Mouse (Mus musculus) hindbrain, embryonic 16.5 days (tissue): ENCODE measurements around the gene Fos. TPM values are rescaled to one million over a fixed set of nuclear protein-coding genes. Genes with fewer than 3 reads are reported as not detected.
A peak's percentile ranks its signal among the peaks of the same experiment; 100 is the strongest.

Source experiments
- ATAC-seq: fragments of 200-750 bp; cut with Nextera tagmentation; 2 replicates; pipeline ENCODE4 v1.8.0; 2017; ENCODE audit warnings: moderate TSS enrichment, moderate library complexity
- H3K27ac ChIP-seq: fragments of 300-500 bp; sonication (generic); 2 replicates; pipeline ENCODE4 v1.5.1; 2014; ENCODE audit warnings: low read depth, mild to moderate bottlenecking, control low read depth, low read length, moderate library complexity
- H3K27me3 ChIP-seq: fragments of 300-500 bp; sonication (generic); replicated peaks from 2 replicates; pipeline ENCODE4 v1.6.1; 2014; ENCODE audit warnings: low read length; ENCODE audit not compliant: control insufficient read depth, insufficient read depth
- H3K36me3 ChIP-seq: fragments of 300-500 bp; sonication (generic); 2 replicates; pipeline ENCODE4 v1.6.1; 2014; ENCODE audit warnings: mild to moderate bottlenecking, low read length, moderate library complexity, mixed read lengths; ENCODE audit not compliant: control insufficient read depth, insufficient read depth
- H3K4me1 ChIP-seq: fragments of 300-500 bp; sonication (generic); 2 replicates; pipeline ENCODE4 v1.6.1; 2014; ENCODE audit warnings: low read depth, low read length; ENCODE audit not compliant: control insufficient read depth, insufficient read depth
- H3K4me2 ChIP-seq: fragments of 300-500 bp; sonication (generic); 2 replicates; pipeline ENCODE4 v1.6.1; 2014; ENCODE audit warnings: mild to moderate bottlenecking, low read length, control low read depth, moderate library complexity
- H3K4me3 ChIP-seq: fragments of 300-500 bp; sonication (generic); 2 replicates; pipeline ENCODE4 v1.5.1; 2014; ENCODE audit warnings: mild to moderate bottlenecking, low read length, control low read depth, moderate library complexity
- H3K9ac ChIP-seq: fragments of 300-500 bp; sonication (generic); 2 replicates; pipeline ENCODE4 v1.6.1; 2014; ENCODE audit warnings: low read depth, mild to moderate bottlenecking, control low read depth, low read length, moderate library complexity
- H3K9me3 ChIP-seq: fragments of 300-500 bp; sonication (generic); 2 replicates; pipeline ENCODE4 v1.6.1; 2014; ENCODE audit warnings: mild to moderate bottlenecking, low read length, moderate library complexity; ENCODE audit not compliant: control insufficient read depth
- WGBS: fragments of 180-500 bp; shearing (Covaris S2); extraction: QIAGEN DNeasy Blood & Tissue Kit; methylation state at CpG from one replicate; pipeline ENCODE4 v1.1.7; 2014; 5-methylcytosine and 5-hydroxymethylcytosine counted together
- polyA plus RNA-seq: library from polyadenylated mRNA; unstranded; fragments of >200 nt; fragmentation: Nextera tagmentation; extraction: Ambion mirVana; gene quantifications from 2 replicates; pipeline ENCODE4 v1.2.1, GENCODE M21; 2015

Gene Fos
- 3.9 and 4.3 TPM in 2 replicates for polyA plus RNA-seq

- Histone ChIP-seq H3K4me1 (peaks cover 25% of the 10 kb centered on the region), H3K4me3 (peak within 1 kb of the TSS; percentile 42), H3K36me3 (no peaks in the 10 kb centered on the region), H3K9ac (peak within 1 kb of the TSS; percentile 71), H3K27me3 (peaks cover 11% of the 10 kb centered on the region), H3K27ac (peak within 1 kb of the TSS; percentile 32), H3K9me3 (no peaks in the 10 kb centered on the region), H3K4me2 (peak within 1 kb of the TSS; percentile 96)
- under 1% methylated on average over 56 of the region's 56 CpGs for WGBS
- ATAC-seq: peak; percentile 93
Measured at GRCm38 (mm10) chr12:85473481-85474297, at the start of gene Fos. Gene Fos (plus strand): TSS chr12:85473890.

- H3K36me3 ChIP-seq: no peaks in the 10 kb centered on the region
- no peak overlapping the region for H3K4me2 ChIP-seq
- no peak for ATAC-seq
- WGBS: 94% methylated on average over 11 of the region's 11 CpGs
- no peaks in the 10 kb centered on the region for H3K27me3 ChIP-seq
- no peak overlapping the region for H3K9ac ChIP-seq
- H3K4me3 ChIP-seq: no peak overlapping the region
- H3K4me1 ChIP-seq: no peaks in the 10 kb centered on the region
- H3K27ac ChIP-seq: no peak overlapping the region
- H3K9me3 ChIP-seq: no peaks in the 10 kb centered on the region
Measured at GRCm38 (mm10) chr12:85425721-85426120, 48.0 kb upstream of the Fos start.

DNA sequence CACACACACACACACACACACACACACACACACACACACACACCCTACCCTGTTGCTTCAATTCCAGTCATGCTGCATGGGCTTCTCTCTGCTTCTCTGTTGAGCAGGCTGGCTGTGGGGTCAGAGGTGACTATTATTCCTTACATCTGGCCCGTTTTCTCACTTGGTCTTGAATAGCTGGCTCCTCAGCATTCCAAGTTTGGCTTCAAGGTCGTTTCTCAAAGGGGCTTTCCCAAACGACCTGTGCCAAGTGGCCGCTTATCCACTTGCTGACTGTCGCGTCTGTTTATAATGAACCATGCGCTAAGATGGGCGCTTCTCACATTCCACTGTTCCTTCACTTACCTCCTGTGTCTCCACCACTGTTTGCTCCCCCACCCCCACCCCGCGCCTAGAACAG, 47.6 kb upstream of the Fos start:
- no peak for ATAC-seq
- no peaks in the 10 kb centered on the region for H3K4me1 ChIP-seq
- H3K4me2 ChIP-seq: no peak overlapping the region
- H3K4me3 ChIP-seq: no peak overlapping the region
- no peaks in the 10 kb centered on the region for H3K9me3 ChIP-seq
- no peak overlapping the region for H3K9ac ChIP-seq
- H3K27ac ChIP-seq: no peak overlapping the region
- H3K36me3 ChIP-seq: no peaks in the 10 kb centered on the region
- 57% methylated on average over 10 of the region's 10 CpGs for WGBS
- no peaks in the 10 kb centered on the region for H3K27me3 ChIP-seq

GRCm38 (mm10) chr12:85427802-85428201, 45.9 kb upstream of the Fos start:
- ATAC-seq: no peak
- no peaks in the 10 kb centered on the region for H3K4me1 ChIP-seq
- no peak overlapping the region for H3K27ac ChIP-seq
- no peak overlapping the region for H3K9ac ChIP-seq
- H3K9me3 ChIP-seq: no peaks in the 10 kb centered on the region
- no peak overlapping the region for H3K4me2 ChIP-seq
- H3K27me3 ChIP-seq: no peaks in the 10 kb centered on the region
- 87% methylated on average over 7 of the region's 7 CpGs for WGBS
- H3K36me3 ChIP-seq: no peaks in the 10 kb centered on the region
- H3K4me3 ChIP-seq: no peak overlapping the region

DNA sequence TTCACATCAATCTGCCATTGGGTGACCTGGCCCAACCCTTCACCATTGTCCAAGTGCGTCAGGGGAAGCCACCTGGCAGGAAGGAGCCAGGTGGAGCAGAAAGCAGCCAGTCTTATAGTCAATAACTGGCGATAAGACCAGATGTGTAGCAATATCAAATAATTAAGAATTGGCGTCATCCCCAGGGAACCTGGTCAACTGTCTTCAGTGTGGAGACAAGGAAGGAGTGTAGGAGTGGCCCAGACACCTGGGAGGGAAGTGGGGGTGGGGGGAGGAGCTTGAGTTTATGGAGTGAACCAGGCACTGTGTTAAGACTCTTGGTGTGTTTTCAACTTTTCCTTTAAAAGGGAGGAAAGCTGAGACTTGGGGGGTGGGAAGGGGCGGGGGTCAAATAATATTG, 43.7 kb upstream of the Fos start:
- Histone ChIP-seq H3K27ac (no peak overlapping the region), H3K36me3 (no peaks in the 10 kb centered on the region), H3K27me3 (peaks cover 2% of the 10 kb centered on the region; the same call in 1 of the 2 replicates), H3K4me2 (no peak overlapping the region), H3K4me1 (peaks cover 3% of the 10 kb centered on the region), H3K9me3 (no peaks in the 10 kb centered on the region), H3K4me3 (no peak overlapping the region), H3K9ac (no peak overlapping the region)
- ATAC-seq: no peak
- 74% methylated on average over 4 of the region's 4 CpGs for WGBS

DNA sequence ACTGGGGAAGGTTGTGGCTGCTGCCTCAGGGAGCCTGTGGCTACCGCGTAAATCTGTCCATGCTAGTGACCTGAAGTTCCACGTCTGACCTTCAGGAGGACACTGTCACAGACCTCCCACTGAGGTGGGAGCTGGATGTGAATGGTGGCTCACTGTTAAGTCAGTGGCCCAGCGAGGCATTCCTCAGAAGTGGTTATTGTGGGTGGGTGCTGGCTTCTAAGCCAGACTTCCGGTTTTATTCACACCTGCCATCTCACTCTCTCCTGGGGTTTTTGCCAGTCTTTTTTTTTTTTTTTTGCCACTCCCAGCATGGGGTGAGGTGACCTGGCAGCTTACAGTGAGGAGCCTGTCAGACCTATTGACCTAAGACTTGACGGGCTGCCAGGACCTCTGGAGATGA, 43.3 kb upstream of the Fos start:
- H3K4me2 ChIP-seq: no peak overlapping the region
- no peak for ATAC-seq
- no peak overlapping the region for H3K4me3 ChIP-seq
- peaks cover 2% of the 10 kb centered on the region; the same call in 1 of the 2 replicates for H3K27me3 ChIP-seq
- H3K9me3 ChIP-seq: no peaks in the 10 kb centered on the region
- 54% methylated on average over 6 of the region's 6 CpGs for WGBS
- no peaks in the 10 kb centered on the region for H3K36me3 ChIP-seq
- no peak overlapping the region for H3K27ac ChIP-seq
- peaks cover 5% of the 10 kb centered on the region for H3K4me1 ChIP-seq
- no peak overlapping the region for H3K9ac ChIP-seq

GRCm38 (mm10) chr12:85433850-85434249, 39.8 kb upstream of the Fos start:
- Histone ChIP-seq H3K4me3 (no peak overlapping the region), H3K4me1 (peaks cover 26% of the 10 kb centered on the region), H3K9ac (no peak overlapping the region), H3K9me3 (no peaks in the 10 kb centered on the region), H3K27me3 (peaks cover 2% of the 10 kb centered on the region; the same call in 1 of the 2 replicates), H3K36me3 (no peaks in the 10 kb centered on the region), H3K4me2 (no peak overlapping the region), H3K27ac (no peak overlapping the region)
- WGBS: 9% methylated on average over 3 of the region's 3 CpGs
- ATAC-seq: no peak

GRCm38 (mm10) chr12:85434526-85434925, 39.2 kb upstream of the Fos start:
- no peak overlapping the region for H3K9ac ChIP-seq
- 62% methylated on average over 5 of the region's 5 CpGs for whole genome bisulfite sequencing
- no peak overlapping the region for H3K4me2 ChIP-seq
- H3K4me3 ChIP-seq: no peak overlapping the region
- H3K4me1 ChIP-seq: peaks cover 26% of the 10 kb centered on the region
- no peak overlapping the region for H3K27ac ChIP-seq
- H3K9me3 ChIP-seq: no peaks in the 10 kb centered on the region
- H3K27me3 ChIP-seq: peaks cover 2% of the 10 kb centered on the region; the same call in 1 of the 2 replicates
- no peaks in the 10 kb centered on the region for H3K36me3 ChIP-seq
- ATAC-seq: no peak

- Histone ChIP-seq H3K9ac (peak overlapping the region; percentile 53), H3K36me3 (no peaks in the 10 kb centered on the region), H3K4me1 (peaks cover 26% of the 10 kb centered on the region), H3K27me3 (peaks cover 2% of the 10 kb centered on the region; the same call in 1 of the 2 replicates), H3K4me2 (peak overlapping the region; percentile 31), H3K4me3 (no peak overlapping the region), H3K9me3 (no peaks in the 10 kb centered on the region), H3K27ac (peak overlapping the region; percentile 76)
- 29% methylated on average over 10 of the region's 10 CpGs for WGBS
- peak; percentile 91 for ATAC-seq
Measured at GRCm38 (mm10) chr12:85436021-85436621, 37.6 kb upstream of the Fos start.
